Mouse (Mus musculus) olfactory bulb, adult 2 months (tissue): Measurements from ENCODE around the gene Ppp2r5e.

ENCODE experiments used
- CTCF ChIP-seq: fragments of 200-500 bp; IDR thresholded peaks from 2 replicates; pipeline ENCODE4 v1.5.1; 2012; ENCODE audit warnings: low read depth, mild to moderate bottlenecking, low read length, moderate library complexity; ENCODE audit not compliant: insufficient read depth
- POLR2A ChIP-seq: fragments of 200-500 bp; IDR thresholded peaks from 2 replicates; pipeline ENCODE4 v1.6.1; 2012; ENCODE audit warnings: mild to moderate bottlenecking, low read depth, low read length, moderate library complexity; ENCODE audit not compliant: insufficient read depth

GRCm38 (mm10) chr12:75645780-75646179 lies 49.7 kb upstream of the Ppp2r5e start:
- TF ChIP-seq POLR2A, result no peak
- TF ChIP-seq CTCF, result no peak
